Mouse (Mus musculus) neural tube, embryonic 13.5 days (tissue): ENCODE measurements around the gene Lce6a. TPM values are rescaled to one million over a fixed set of nuclear protein-coding genes. Genes with fewer than 3 reads are reported as not detected.

Source experiments
- ATAC-seq: fragments of 200-750 bp; cut with Nextera tagmentation; 2 replicates; pipeline ENCODE4 v1.8.0; 2017; ENCODE audit warnings: low read depth, mild to moderate bottlenecking, moderate TSS enrichment, moderate library complexity
- H3K27ac ChIP-seq: fragments of 300-500 bp; sonication (generic); replicated peaks from 2 replicates; pipeline ENCODE4 v1.5.1; 2015; ENCODE audit warnings: moderate library complexity, mild to moderate bottlenecking, inconsistent platforms
- H3K27me3 ChIP-seq: fragments of 300-500 bp; sonication (generic); 2 replicates; pipeline ENCODE4 v1.6.1; 2015; ENCODE audit warnings: mild to moderate bottlenecking, inconsistent platforms
- H3K36me3 ChIP-seq: fragments of 300-500 bp; sonication (generic); 2 replicates; pipeline ENCODE4 v1.6.1; 2015; ENCODE audit warnings: mild to moderate bottlenecking, inconsistent platforms
- H3K4me1 ChIP-seq: fragments of 300-500 bp; sonication (generic); replicated peaks from 2 replicates; pipeline ENCODE4 v1.6.1; 2015; ENCODE audit warnings: inconsistent platforms
- H3K4me2 ChIP-seq: fragments of 300-500 bp; sonication (generic); 2 replicates; pipeline ENCODE4 v1.6.1; 2015; ENCODE audit warnings: inconsistent platforms, mild to moderate bottlenecking, moderate library complexity
- H3K4me3 ChIP-seq: fragments of 300-500 bp; sonication (generic); 2 replicates; pipeline ENCODE4 v1.5.1; 2015; ENCODE audit warnings: mild to moderate bottlenecking, inconsistent platforms
- H3K9ac ChIP-seq: fragments of 300-500 bp; sonication (generic); 2 replicates; pipeline ENCODE4 v1.6.1; 2015; ENCODE audit warnings: moderate library complexity, mild to moderate bottlenecking, inconsistent platforms
- H3K9me3 ChIP-seq: fragments of 300-500 bp; sonication (generic); 2 replicates; pipeline ENCODE4 v1.6.1; 2016; ENCODE audit warnings: inconsistent platforms
- WGBS: fragments of 180-500 bp; shearing (Covaris S2); methylation state at CpG from one replicate; pipeline ENCODE4 v1.1.7; 2015; 5-methylcytosine and 5-hydroxymethylcytosine counted together
- polyA plus RNA-seq: library from polyadenylated mRNA; unstranded; fragments of >200 nt; fragmentation: Nextera tagmentation; extraction: Ambion mirVana; gene quantifications from 2 replicates; pipeline ENCODE4 v1.2.1, GENCODE M21; 2015

Gene Lce6a
- polyA plus RNA-seq, 1 experiment from 2014 or later, result not detected

GRCm38 (mm10) chr3:92598429-92598828, 23.0 kb downstream of the Lce6a start:
- 97% methylated on average over 2 of the region's 2 CpGs for WGBS
- Histone ChIP-seq H3K4me1 (no peaks in the 10 kb centered on the region), H3K4me2 (no peak overlapping the region), H3K9ac (no peak overlapping the region), H3K27ac (no peak overlapping the region), H3K9me3 (peaks cover 5% of the 10 kb centered on the region), H3K36me3 (no peaks in the 10 kb centered on the region), H3K27me3 (no peaks in the 10 kb centered on the region), H3K4me3 (no peak overlapping the region)
- no peak for ATAC-seq

- Histone ChIP-seq H3K4me3 (no peak within 1 kb of the TSS), H3K36me3 (no peaks in the 10 kb centered on the region), H3K4me2 (no peak within 1 kb of the TSS), H3K9me3 (no peaks in the 10 kb centered on the region), H3K27ac (no peak within 1 kb of the TSS), H3K9ac (no peak within 1 kb of the TSS), H3K4me1 (no peaks in the 10 kb centered on the region), H3K27me3 (no peaks in the 10 kb centered on the region)
- no peak for ATAC-seq
- 75% methylated on average over 1 of the region's 1 CpGs for WGBS
Observed at GRCm38 (mm10) chr3:92588858-92589257, 32.6 kb downstream of the Lce6a start, which contains the start of gene Smcp. TSS of gene Smcp (minus strand) at chr3:92588997.

- Histone ChIP-seq H3K27me3 (no peaks in the 10 kb centered on the region), H3K4me2 (no peak overlapping the region), H3K9ac (no peak overlapping the region), H3K36me3 (no peaks in the 10 kb centered on the region), H3K27ac (no peak overlapping the region), H3K9me3 (no peaks in the 10 kb centered on the region), H3K4me1 (no peaks in the 10 kb centered on the region), H3K4me3 (no peak overlapping the region)
- 88% methylated on average over 2 of the region's 3 CpGs for WGBS
- ATAC-seq, result no peak
Observed at GRCm38 (mm10) chr3:92587190-92587589, 34.3 kb downstream of the Lce6a start.

GRCm38 (mm10) chr3:92585055-92585454, 36.4 kb downstream of the Lce6a start:
- no peak for ATAC-seq
- H3K27me3 ChIP-seq, result no peaks in the 10 kb centered on the region
- no peaks in the 10 kb centered on the region for H3K36me3 ChIP-seq
- no peaks in the 10 kb centered on the region for H3K9me3 ChIP-seq
- WGBS, result 76% methylated on average over 1 of the region's 1 CpGs
- H3K4me1 ChIP-seq, result no peaks in the 10 kb centered on the region
- no peak overlapping the region for H3K9ac ChIP-seq
- no peak overlapping the region for H3K27ac ChIP-seq
- no peak overlapping the region for H3K4me3 ChIP-seq
- no peak overlapping the region for H3K4me2 ChIP-seq

GRCm38 (mm10) chr3:92583164-92583826, 38.2 kb downstream of the Lce6a start:
- no peaks in the 10 kb centered on the region for H3K36me3 ChIP-seq
- no peak overlapping the region for H3K4me2 ChIP-seq
- no peaks in the 10 kb centered on the region for H3K4me1 ChIP-seq
- H3K4me3 ChIP-seq, result no peak overlapping the region
- H3K9me3 ChIP-seq, result no peaks in the 10 kb centered on the region
- H3K27ac ChIP-seq, result no peak overlapping the region
- no peak for ATAC-seq
- WGBS, result 81% methylated on average over 3 of the region's 3 CpGs
- no peak overlapping the region for H3K9ac ChIP-seq
- no peaks in the 10 kb centered on the region for H3K27me3 ChIP-seq

GRCm38 (mm10) chr3:92579508-92579907, 42.0 kb downstream of the Lce6a start:
- H3K27me3 ChIP-seq, result no peaks in the 10 kb centered on the region
- H3K36me3 ChIP-seq, result no peaks in the 10 kb centered on the region
- H3K27ac ChIP-seq, result no peak overlapping the region
- H3K4me2 ChIP-seq, result no peak overlapping the region
- no peak for ATAC-seq
- no peak overlapping the region for H3K9ac ChIP-seq
- H3K4me3 ChIP-seq, result no peak overlapping the region
- H3K9me3 ChIP-seq, result no peaks in the 10 kb centered on the region
- 74% methylated on average over 1 of the region's 1 CpGs for WGBS
- H3K4me1 ChIP-seq, result no peaks in the 10 kb centered on the region

- no peak for ATAC-seq
- WGBS, result 81% methylated on average over 4 of the region's 4 CpGs
Observed at GRCm38 (mm10) chr3:92578652-92579413, 42.6 kb downstream of the Lce6a start.

GRCm38 (mm10) chr3:92573449-92574041, 47.9 kb downstream of the Lce6a start, which contains the start of gene Ivl:
TSS of gene Ivl (minus strand) at chr3:92573735.
- no peak within 1 kb of the TSS for H3K4me3 ChIP-seq
- no peaks in the 10 kb centered on the region for H3K9me3 ChIP-seq
- H3K4me2 ChIP-seq, result no peak within 1 kb of the TSS
- no peak for ATAC-seq
- no peak within 1 kb of the TSS for H3K27ac ChIP-seq
- H3K36me3 ChIP-seq, result no peaks in the 10 kb centered on the region
- WGBS, result 76% methylated on average over 1 of the region's 1 CpGs
- no peaks in the 10 kb centered on the region for H3K4me1 ChIP-seq
- H3K27me3 ChIP-seq, result no peaks in the 10 kb centered on the region
- H3K9ac ChIP-seq, result no peak within 1 kb of the TSS

More at GRCm38 (mm10) chr3:92578652-92579413, 42.6 kb downstream of the Lce6a start:
- Histone ChIP-seq H3K4me2 (no peak overlapping the region), H3K9me3 (no peaks in the 10 kb centered on the region), H3K9ac (no peak overlapping the region), H3K4me1 (no peaks in the 10 kb centered on the region), H3K27ac (no peak overlapping the region), H3K36me3 (no peaks in the 10 kb centered on the region), H3K27me3 (no peaks in the 10 kb centered on the region), H3K4me3 (no peak overlapping the region)

GRCm38 (mm10) chr3:92572514-92573155, 48.8 kb downstream of the Lce6a start:
- ATAC-seq, result no peak

More at GRCm38 (mm10) chr3:92572514-92573155, 48.8 kb downstream of the Lce6a start:
- Histone ChIP-seq H3K9ac (no peak overlapping the region), H3K27ac (no peak overlapping the region), H3K36me3 (no peaks in the 10 kb centered on the region), H3K4me2 (no peak overlapping the region), H3K9me3 (no peaks in the 10 kb centered on the region), H3K4me1 (no peaks in the 10 kb centered on the region), H3K4me3 (no peak overlapping the region), H3K27me3 (no peaks in the 10 kb centered on the region)
- 41% methylated on average over 2 of the region's 2 CpGs for WGBS

Other genes with a start within 250 kb of the Lce6a start
- not detected in 2 replicates for gene Sprr2h, start 236.0 kb downstream of the Lce6a start, polyA plus RNA-seq
- not detected in 2 replicates for gene Sprr2i, start 213.7 kb downstream of the Lce6a start, polyA plus RNA-seq
- not detected in 2 replicates for gene Sprr2j-ps, start 203.6 kb downstream of the Lce6a start, polyA plus RNA-seq
- gene Gm9774, start 192.2 kb downstream of the Lce6a start, polyA plus RNA-seq, result 9.7 and 14.2 TPM in 2 replicates
- not detected in 2 replicates for gene Sprr2k, start 189.1 kb downstream of the Lce6a start, polyA plus RNA-seq
- not detected in 2 replicates for gene Sprr1b, start 182.9 kb downstream of the Lce6a start, polyA plus RNA-seq
- gene Sprr3, start 162.9 kb downstream of the Lce6a start, polyA plus RNA-seq, result not detected in 2 replicates
- gene Sprr1a, start 135.8 kb downstream of the Lce6a start, polyA plus RNA-seq, result not detected in 2 replicates
- gene Sprr4, start 121.2 kb downstream of the Lce6a start, polyA plus RNA-seq, result not detected in 2 replicates
- gene 2310046K23Rik, start 87.1 kb downstream of the Lce6a start, polyA plus RNA-seq, result not detected in 2 replicates
- not detected in 2 replicates for gene Ivl, start 47.9 kb downstream of the Lce6a start, polyA plus RNA-seq
- gene Smcp, start 32.7 kb downstream of the Lce6a start, polyA plus RNA-seq, result not detected in 2 replicates
- gene 2210017I01Rik, start 14.2 kb downstream of the Lce6a start, polyA plus RNA-seq, result not detected in 2 replicates
- not detected in 2 replicates for gene Lce1a1, start 26.6 kb upstream of the Lce6a start, polyA plus RNA-seq
- gene Lce1b, start 35.3 kb upstream of the Lce6a start, polyA plus RNA-seq, result not detected in 2 replicates
- gene Lce1a2, start 48.7 kb upstream of the Lce6a start, polyA plus RNA-seq, result not detected in 2 replicates
- gene Lce1c, start 57.6 kb upstream of the Lce6a start, polyA plus RNA-seq, result not detected in 2 replicates
- not detected in 2 replicates for gene Lce1d, start 65.5 kb upstream of the Lce6a start, polyA plus RNA-seq
- not detected in 2 replicates for gene Lce1e, start 87.4 kb upstream of the Lce6a start, polyA plus RNA-seq
- gene Lce1f, start 98.7 kb upstream of the Lce6a start, polyA plus RNA-seq, result not detected in 2 replicates
- not detected in 2 replicates for gene Gm38119, start 117.4 kb upstream of the Lce6a start, polyA plus RNA-seq
- not detected in 2 replicates for gene Lce1g, start 130.7 kb upstream of the Lce6a start, polyA plus RNA-seq
- gene Lce1h, start 143.4 kb upstream of the Lce6a start, polyA plus RNA-seq, result not detected in 2 replicates
- gene Lce1i, start 157.2 kb upstream of the Lce6a start, polyA plus RNA-seq, result not detected in 2 replicates
- not detected in 2 replicates for gene Lce1j, start 168.9 kb upstream of the Lce6a start, polyA plus RNA-seq
- not detected in 2 replicates for gene Lce1k, start 186.2 kb upstream of the Lce6a start, polyA plus RNA-seq
- gene Kprp, start 205.6 kb upstream of the Lce6a start, polyA plus RNA-seq, result not detected in 2 replicates
- gene Lce1l, start 229.6 kb upstream of the Lce6a start, polyA plus RNA-seq, result not detected in 2 replicates
- gene 2310050C09Rik, start 248.6 kb upstream of the Lce6a start, polyA plus RNA-seq, result not detected in 2 replicates